In genomic region chr14:62497391-62497790, GRCm38 (mm10) we compare ENCODE assay signal across 28 mouse cellular contexts. TPM values are rescaled to one million over a fixed set of nuclear protein-coding genes. Genes with fewer than 3 reads are reported as not detected.
DNase-seq lines count a peak whose midpoint lies in the region; ATAC-seq lines count a peak whose summit lies in the region.
"Had no signal": no experiment of that assay in that cellular context is flagged by ENCODE, and none has a peak within 500 bp of the region (broad histone marks: within the 10 kb centered on the region; RNA-seq: fewer than 3 reads in every experiment).

No protein-coding gene starts in this region.

- no peak overlapping the region for H3K4me3 ChIP-seq in brown adipose tissue, adult 24 weeks (ENCODE audit: insufficient read depth, low read depth, low read length)
- H3K4me3 ChIP-seq: embryonic facial prominence, embryonic 12.5 days; embryonic facial prominence, embryonic 15.5 days; forebrain, embryonic 12.5 days; forebrain, embryonic 15.5 days; heart, embryonic 15.5 days had no signal

- H3K27ac ChIP-seq in brown adipose tissue, adult 24 weeks (replicated peaks; ENCODE audit: low read depth, low read length): 0 out of 2 replicates have a peak overlapping the region, but pooled peaks have one; percentile 31
- H3K27ac ChIP-seq: embryonic facial prominence, embryonic 12.5 days; embryonic facial prominence, embryonic 15.5 days; forebrain, embryonic 12.5 days; forebrain, embryonic 15.5 days; heart, embryonic 15.5 days; hindbrain, embryonic 14.5 days; hindbrain, postnatal 0 days had no signal

- intact Hi-C loops in heart, postnatal 14 days (cut with DNase I): no loop called here
- intact Hi-C loops in heart, postnatal 25 days (cut with DNase I): no loop called here

- H3K4me1 ChIP-seq in brown adipose tissue, adult 24 weeks (ENCODE audit: control insufficient read depth, insufficient read depth, insufficient read length, low read length): no peaks in the 10 kb centered on the region
- H3K4me1 ChIP-seq: embryonic facial prominence, embryonic 12.5 days; embryonic facial prominence, embryonic 15.5 days; forebrain, embryonic 15.5 days; heart, embryonic 15.5 days had no signal

- DNase-seq in heart, adult 18-20 months: peak; percentile 41 to 54
- DNase-seq in heart, postnatal 14 days: no peak
- DNase-seq in heart, adult 9 months (ENCODE audit: low spot score in 2 of 2): peak; percentile 35 to 46
- DNase-seq in heart, postnatal 25 days (ENCODE audit: low spot score): no peak
- DNase-seq: adrenal gland, adult 2 months; adrenal gland, postnatal 14 days; B cell, adult 2 months; cerebellum, adult 18-20 months; cerebellum, adult 9-10 months; cerebellum, postnatal 14 days; gastrocnemius, postnatal 25 days; kidney, adult 18-20 months; kidney, adult 9 months had no signal

- no peak for ATAC-seq in CD4-positive, CD25-positive, alpha-beta regulatory T cell, adult 4 months
- ATAC-seq: forebrain, embryonic 15.5 days; hindbrain, postnatal 0 days; inflammation-experienced regulatory T-cells, adult 6 months; intestine, embryonic 16.5 days had no signal

RNA-seq across cellular contexts. Expression of gene Gucy1b2, which starts 41.3 kb away (rescaled TPM):
- under 1 TPM in 1 of 2 experiments, not detected in 1; 0.15 TPM for total RNA-seq in heart, adult 18-20 months (2021)
- not detected for total RNA-seq in heart, postnatal 14 days (2021)
- total RNA-seq in heart, postnatal 25 days (2021): not detected
- not detected in 2 replicates for polyA plus RNA-seq in brown adipose tissue, adult 24 weeks (2012; ENCODE audit: insufficient read depth, insufficient read length, missing spikeins)
- polyA plus RNA-seq in CD4-positive, CD25-positive, alpha-beta regulatory T cell, adult 4 months (2017; shearing (Covaris generic)): not detected
- total RNA-seq: gastrocnemius, adult 8-10 months; gastrocnemius, postnatal 25 days; MEL had no signal
- polyA plus RNA-seq: gonadal fat pad, adult 2 months; heart, embryonic 11.5 days; inflammation-experienced regulatory T-cells, adult 6 months had no signal

RNA-seq across cellular contexts. Expression of gene Fam124a, which starts 58.1 kb away (rescaled TPM):
- total RNA-seq in heart, adult 18-20 months (2021): 1 to 10 TPM; 3.8 to 3.9 TPM
- 1 to 10 TPM; 3.6 to 4.3 TPM for total RNA-seq in heart, postnatal 14 days (2021)
- 1 to 10 TPM; 3.0 to 4.3 TPM for total RNA-seq in heart, postnatal 25 days (2021)
- polyA plus RNA-seq in brown adipose tissue, adult 24 weeks (2012; ENCODE audit: insufficient read depth, insufficient read length, missing spikeins): 3.4 TPM in 2 replicates
- polyA plus RNA-seq in CD4-positive, CD25-positive, alpha-beta regulatory T cell, adult 4 months (2017; shearing (Covaris generic)): not detected
- total RNA-seq: MEL had no signal
- polyA plus RNA-seq: inflammation-experienced regulatory T-cells, adult 6 months had no signal

Comparison
In these comparisons a context has a peak if more than half of its experiments do, and no peak if none do; other contexts are left out.
1. DNase-seq: peak in heart, adult 18-20 months (2 of 2) and heart, adult 9 months (2 of 2); none in heart, postnatal 14 days (0 of 2) and heart, postnatal 25 days (single experiment).